Mouse (Mus musculus) myocyte (in vitro differentiated cells): ENCODE data around the gene Slc35f1.

Experiments
- POLR2A ChIP-seq: IDR thresholded peaks from one replicate; pipeline ENCODE4 v1.6.1; 2011; ENCODE audit warnings: low read depth, mild to moderate bottlenecking, control low read depth, moderate library complexity; ENCODE audit not compliant: insufficient read length
- USF1 ChIP-seq: IDR thresholded peaks from one replicate; pipeline ENCODE4 v1.6.1; 2011; ENCODE audit warnings: low read depth, mild to moderate bottlenecking, control low read depth, moderate library complexity

- TF ChIP-seq USF1 (no peak), POLR2A (no peak)
Measured at GRCm38 (mm10) chr10:52814358-52814757, 124.0 kb downstream of the Slc35f1 start.
